Mouse (Mus musculus): ENCODE results near the gene Mprip. TPM values are rescaled to one million over a fixed set of nuclear protein-coding genes. Genes with fewer than 3 reads are reported as not detected.
"Not testable (repeated sequence)": the region's sequence is repeated elsewhere in the genome, so short reads cannot be mapped to it uniquely, and the experiment has no call there.

The Mprip gene
- total RNA-seq (2014; rRNA removed; ENCODE audit: low replicate concordance) (132 and 135 TPM in 2 replicates), polyA plus RNA-seq (2015; fragmentation: Nextera tagmentation; extraction: Ambion mirVana) (32.5 and 35.9 TPM in 2 replicates)

DNA sequence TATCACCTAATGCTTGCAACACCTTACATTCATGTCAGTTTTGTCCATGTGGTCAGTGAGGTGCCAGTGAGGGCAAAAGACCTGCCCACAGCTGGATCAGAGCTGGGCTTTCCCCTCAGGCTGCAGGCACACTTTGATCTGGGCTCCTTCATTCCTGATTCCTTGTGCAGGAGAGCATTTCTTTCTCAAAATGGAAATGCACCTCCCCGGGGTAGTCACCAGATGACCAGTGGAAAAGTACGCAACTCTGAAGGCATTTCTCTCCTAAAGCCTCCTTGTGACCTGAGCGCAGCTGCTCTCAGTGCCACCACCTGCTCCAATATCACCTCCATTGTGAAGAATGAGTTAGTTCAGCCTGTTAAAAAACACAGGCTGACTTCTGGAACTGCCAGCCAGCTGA, at the start of gene Mprip:
Mprip (plus strand) TSS at position 301 of the 400 bp plus-strand sequence.
- H3K9ac ChIP-seq (replicated peaks; ENCODE audit: low read depth, low read length) = peak within 1 kb of the TSS; percentile 89
- peak within 1 kb of the TSS; percentile 93 for H3K4me2 ChIP-seq (ENCODE audit: low read depth, low read length)
- TF ChIP-seq CTCF (IDR thresholded peaks at IDR 0.05; ENCODE audit: low read depth) (no peak), EP300 (IDR thresholded peaks at IDR 0.05; ENCODE audit: low read depth) (no peak)
- ATAC-seq (ENCODE audit: insufficient read depth, low read depth) (no peak), DNase-seq (ENCODE audit: low spot score) (no peak)
- H3K4me3 ChIP-seq (ENCODE audit: low read depth, low read length) = peak within 1 kb of the TSS; percentile 82
- H3K4me1 ChIP-seq (ENCODE audit: control insufficient read depth, insufficient read depth) = peaks cover 34% of the 10 kb centered on the region
- H3K27ac ChIP-seq (ENCODE audit: low read depth) = peak within 1 kb of the TSS; percentile 97
- H3K9me3 ChIP-seq (replicated peaks; ENCODE audit: control insufficient read depth, low read length) = no peaks in the 10 kb centered on the region
- WGBS = 78% methylated on average over 3 of the region's 3 CpGs
- H3K36me3 ChIP-seq (replicated peaks; ENCODE audit: control insufficient read depth, insufficient read depth, low read length) = no peaks in the 10 kb centered on the region
- H3K27me3 ChIP-seq (ENCODE audit: control insufficient read depth, insufficient read depth, low read length) = no peaks in the 10 kb centered on the region

DNA sequence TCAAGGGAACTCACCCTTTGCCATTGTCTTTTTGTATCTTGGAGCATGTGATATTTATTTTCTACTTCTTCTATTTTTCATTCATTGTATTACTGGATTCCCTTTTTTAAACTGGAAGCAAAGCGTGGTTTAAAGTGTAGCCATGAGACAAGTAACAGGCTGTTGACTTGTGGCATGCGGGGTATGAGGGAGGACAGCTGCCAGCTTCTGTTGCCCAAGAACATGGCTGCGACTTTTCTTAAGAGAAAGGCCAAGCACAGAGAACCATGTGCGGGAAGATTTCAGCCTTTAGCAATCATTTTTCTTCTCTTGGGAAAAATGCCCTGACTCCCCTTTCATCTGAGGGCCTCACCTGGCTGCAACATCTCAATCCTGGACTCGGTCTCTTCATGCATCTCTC, 49.5 kb upstream of the Mprip start:
- no peak overlapping the region for H3K4me3 ChIP-seq (ENCODE audit: low read depth, low read length)
- no peak overlapping the region for H3K27ac ChIP-seq (ENCODE audit: low read depth)
- no peaks in the 10 kb centered on the region for H3K9me3 ChIP-seq (replicated peaks; ENCODE audit: control insufficient read depth, low read length)
- H3K36me3 ChIP-seq (replicated peaks; ENCODE audit: control insufficient read depth, insufficient read depth, low read length) = no peaks in the 10 kb centered on the region
- ATAC-seq (ENCODE audit: insufficient read depth, low read depth) = no peak
- no peak overlapping the region for H3K9ac ChIP-seq (replicated peaks; ENCODE audit: low read depth, low read length)
- DNase-seq (ENCODE audit: low spot score) = no peak
- H3K4me2 ChIP-seq (ENCODE audit: low read depth, low read length) = no peak overlapping the region
- no peaks in the 10 kb centered on the region for H3K4me1 ChIP-seq (ENCODE audit: control insufficient read depth, insufficient read depth)
- TF ChIP-seq EP300 (IDR thresholded peaks at IDR 0.05; ENCODE audit: low read depth) (no peak), CTCF (IDR thresholded peaks at IDR 0.05; ENCODE audit: low read depth) (no peak)
- H3K27me3 ChIP-seq (ENCODE audit: control insufficient read depth, insufficient read depth, low read length) = no peaks in the 10 kb centered on the region
- WGBS = 55% methylated on average over 5 of the region's 5 CpGs

DNA sequence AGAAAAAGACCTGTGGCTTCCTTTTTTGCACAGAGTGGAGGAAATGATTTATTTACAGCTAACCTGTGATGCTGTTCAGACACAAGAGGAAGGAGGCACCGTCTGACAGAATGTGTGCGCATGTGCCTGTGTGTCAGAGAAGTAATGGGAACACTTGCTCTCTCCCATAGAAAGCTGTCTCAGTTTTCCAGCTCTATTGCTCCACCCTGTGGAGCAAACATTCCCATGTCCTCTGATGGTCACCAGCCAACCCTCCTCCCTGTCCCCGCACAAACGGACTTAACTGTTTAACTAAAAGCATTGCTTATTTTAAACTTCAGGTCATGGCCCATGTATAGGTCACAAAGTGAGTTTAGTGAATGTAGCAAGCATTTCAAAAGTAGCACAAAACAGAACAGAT, 47.0 kb upstream of the Mprip start:
- DNase-seq (ENCODE audit: low spot score) = peak; percentile 54
- ATAC-seq (ENCODE audit: insufficient read depth, low read depth) = no peak
- WGBS = 27% methylated on average over 4 of the region's 4 CpGs

DNA sequence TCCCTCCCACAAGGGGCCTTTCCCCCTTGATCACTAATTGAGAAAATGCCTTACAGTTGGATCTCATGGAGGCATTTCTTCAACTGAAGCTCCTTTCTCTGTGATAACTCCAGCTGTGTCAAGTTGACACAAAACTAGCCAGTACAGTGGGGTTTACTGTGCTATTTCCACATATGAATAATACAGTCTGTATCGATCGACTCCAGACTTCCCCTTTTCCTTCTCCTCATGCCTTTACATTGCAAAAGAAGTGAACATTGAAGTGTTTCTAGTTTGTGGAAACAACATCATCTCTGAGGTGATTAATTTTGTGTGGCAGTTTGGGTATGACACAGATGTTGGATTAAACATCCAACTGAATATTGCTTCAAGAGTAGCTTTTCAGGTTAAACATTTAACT, 44.1 kb upstream of the Mprip start:
- not testable (repeated sequence) for H3K9ac ChIP-seq (replicated peaks; ENCODE audit: low read depth, low read length); H3K4me1 ChIP-seq (ENCODE audit: control insufficient read depth, insufficient read depth); H3K36me3 ChIP-seq (replicated peaks; ENCODE audit: control insufficient read depth, insufficient read depth, low read length); H3K27ac ChIP-seq (ENCODE audit: low read depth); ATAC-seq (ENCODE audit: insufficient read depth, low read depth); H3K9me3 ChIP-seq (replicated peaks; ENCODE audit: control insufficient read depth, low read length); H3K27me3 ChIP-seq (ENCODE audit: control insufficient read depth, insufficient read depth, low read length); DNase-seq (ENCODE audit: low spot score); H3K4me3 ChIP-seq (ENCODE audit: low read depth, low read length); H3K4me2 ChIP-seq (ENCODE audit: low read depth, low read length)
- WGBS = 90% methylated on average over 2 of the region's 2 CpGs

More for the DNA sequence above, 47.0 kb upstream of the Mprip start:
- no peaks in the 10 kb centered on the region for H3K27me3 ChIP-seq (ENCODE audit: control insufficient read depth, insufficient read depth, low read length)
- H3K4me3 ChIP-seq (ENCODE audit: low read depth, low read length) = no peak overlapping the region
- no peak overlapping the region for H3K9ac ChIP-seq (replicated peaks; ENCODE audit: low read depth, low read length)
- H3K36me3 ChIP-seq (replicated peaks; ENCODE audit: control insufficient read depth, insufficient read depth, low read length) = no peaks in the 10 kb centered on the region
- no peaks in the 10 kb centered on the region for H3K9me3 ChIP-seq (replicated peaks; ENCODE audit: control insufficient read depth, low read length)
- TF ChIP-seq CTCF (IDR thresholded peaks at IDR 0.05; ENCODE audit: low read depth) (peak; percentile 54), EP300 (IDR thresholded peaks at IDR 0.05; ENCODE audit: low read depth) (no peak)
- no peaks in the 10 kb centered on the region for H3K4me1 ChIP-seq (ENCODE audit: control insufficient read depth, insufficient read depth)
- no peak overlapping the region for H3K4me2 ChIP-seq (ENCODE audit: low read depth, low read length)
- no peak overlapping the region for H3K27ac ChIP-seq (ENCODE audit: low read depth)

DNA sequence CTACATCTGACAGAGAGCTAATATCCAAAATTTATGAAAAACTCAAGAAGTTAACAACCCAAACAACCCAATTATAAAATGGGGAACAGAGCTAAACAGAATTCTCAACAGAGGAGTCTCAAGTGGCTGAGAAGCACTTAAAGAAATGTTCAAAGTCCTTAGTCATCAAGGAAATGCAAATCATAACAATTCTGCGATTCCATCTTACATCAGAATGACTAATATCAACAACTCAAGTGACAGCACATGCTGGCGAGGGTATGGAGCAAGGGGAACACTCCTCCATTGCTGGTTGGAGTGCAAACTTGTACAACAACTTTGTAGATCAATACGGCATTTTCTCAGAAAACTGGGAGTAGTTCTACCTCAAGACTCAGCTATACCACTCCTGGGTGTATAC, 38.9 kb upstream of the Mprip start:
- no peak for DNase-seq (ENCODE audit: low spot score)
- Histone ChIP-seq H3K4me2 (ENCODE audit: low read depth, low read length) (no peak overlapping the region), H3K9me3 (replicated peaks; ENCODE audit: control insufficient read depth, low read length) (no peaks in the 10 kb centered on the region), H3K27me3 (ENCODE audit: control insufficient read depth, insufficient read depth, low read length) (no peaks in the 10 kb centered on the region), H3K36me3 (replicated peaks; ENCODE audit: control insufficient read depth, insufficient read depth, low read length) (no peaks in the 10 kb centered on the region), H3K9ac (replicated peaks; ENCODE audit: low read depth, low read length) (no peak overlapping the region), H3K27ac (ENCODE audit: low read depth) (no peak overlapping the region), H3K4me1 (ENCODE audit: control insufficient read depth, insufficient read depth) (no peaks in the 10 kb centered on the region), H3K4me3 (ENCODE audit: low read depth, low read length) (no peak overlapping the region)
- WGBS = 64% methylated on average over 3 of the region's 3 CpGs
- TF ChIP-seq CTCF (IDR thresholded peaks at IDR 0.05; ENCODE audit: low read depth) (no peak), EP300 (IDR thresholded peaks at IDR 0.05; ENCODE audit: low read depth) (no peak)
- no peak for ATAC-seq (ENCODE audit: insufficient read depth, low read depth)

DNA sequence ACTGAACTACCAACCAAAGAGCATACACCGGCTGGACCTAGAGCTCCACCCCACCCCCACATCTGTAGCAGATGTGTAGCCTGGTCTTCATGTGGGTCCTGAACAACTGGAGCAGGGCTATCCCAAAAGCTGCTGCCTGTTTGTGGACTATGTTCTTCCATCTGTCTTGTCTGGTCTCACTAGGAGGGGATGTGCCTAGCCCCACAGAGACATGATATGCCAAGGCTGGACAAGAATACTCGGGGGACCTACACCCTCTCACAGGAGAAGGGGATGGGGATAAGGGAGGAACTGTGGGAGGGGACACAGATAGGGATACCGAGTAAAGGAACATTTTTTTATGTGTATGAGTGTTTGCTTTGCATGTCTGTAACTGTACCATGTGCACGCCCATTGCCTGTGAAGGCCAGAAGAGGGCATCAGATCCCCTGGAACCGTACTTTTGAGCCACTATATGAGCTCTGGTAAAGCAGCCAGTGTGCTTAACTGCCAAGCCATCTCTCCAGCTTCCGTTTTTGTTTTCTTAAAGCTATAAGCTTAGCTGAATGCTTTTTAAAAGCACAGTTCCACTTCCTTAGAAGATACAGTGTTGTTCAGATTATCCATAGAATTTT, 37.0 kb upstream of the Mprip start:
- peak; percentile 78 for ATAC-seq (ENCODE audit: insufficient read depth, low read depth)
- Histone ChIP-seq H3K9me3 (replicated peaks; ENCODE audit: control insufficient read depth, low read length) (no peaks in the 10 kb centered on the region), H3K27ac (ENCODE audit: low read depth) (no peak overlapping the region), H3K4me2 (ENCODE audit: low read depth, low read length) (no peak overlapping the region), H3K4me1 (ENCODE audit: control insufficient read depth, insufficient read depth) (no peaks in the 10 kb centered on the region), H3K36me3 (replicated peaks; ENCODE audit: control insufficient read depth, insufficient read depth, low read length) (no peaks in the 10 kb centered on the region), H3K4me3 (ENCODE audit: low read depth, low read length) (no peak overlapping the region), H3K9ac (replicated peaks; ENCODE audit: low read depth, low read length) (no peak overlapping the region), H3K27me3 (ENCODE audit: control insufficient read depth, insufficient read depth, low read length) (no peaks in the 10 kb centered on the region)
- TF ChIP-seq EP300 (IDR thresholded peaks at IDR 0.05; ENCODE audit: low read depth) = no peak
- TF ChIP-seq CTCF (IDR thresholded peaks at IDR 0.05; ENCODE audit: low read depth) = peak; percentile 84
- DNase-seq (ENCODE audit: low spot score) = peak; percentile 55
- 25% methylated on average over 6 of the region's 6 CpGs for WGBS
